Comparison of ENCODE assay signal across 8 mouse cellular contexts in genomic region chr5:73293458-73293827, GRCm38 (mm10). TPM values are rescaled to one million over a fixed set of nuclear protein-coding genes. Genes with fewer than 3 reads are reported as not detected.
DNase-seq lines count a peak whose midpoint lies in the region; ATAC-seq and TF ChIP-seq lines count a peak whose summit lies in the region.

No protein-coding gene starts in this region.

- H3K79me2 ChIP-seq in heart, adult 2 months (replicated peaks; ENCODE audit: control insufficient read depth, insufficient read depth, low read length): no peaks in the 10 kb centered on the region; the same call in 1 of the 2 replicates

- H3K36me3 ChIP-seq in heart, adult 2 months (ENCODE audit: control insufficient read depth, insufficient read depth, low read length): peaks cover 12% of the 10 kb centered on the region
- peaks cover 20% of the 10 kb centered on the region for H3K36me3 ChIP-seq in forebrain, embryonic 15.5 days
- H3K36me3 ChIP-seq in liver, embryonic 15.5 days (replicated peaks): peaks cover 27% of the 10 kb centered on the region

- H3K4me1 ChIP-seq in heart, adult 2 months (ENCODE audit: control insufficient read depth, insufficient read depth, low read length): peaks cover 2% of the 10 kb centered on the region
- H3K4me1 ChIP-seq in forebrain, embryonic 15.5 days: peaks cover 30% of the 10 kb centered on the region
- H3K4me1 ChIP-seq in liver, embryonic 15.5 days (replicated peaks): peaks cover 32% of the 10 kb centered on the region

- H3K4me2 ChIP-seq in forebrain, embryonic 15.5 days (replicated peaks): peak overlapping the region; percentile 56
- H3K4me2 ChIP-seq in liver, embryonic 15.5 days: peak overlapping the region; percentile 75

- 5% methylated on average over 8 of the region's 8 CpGs for WGBS in heart, adult 2 months
- 11% methylated on average over 8 of the region's 8 CpGs for WGBS in forebrain, embryonic 15.5 days
- 3% methylated on average over 8 of the region's 8 CpGs for WGBS in liver, embryonic 15.5 days (ENCODE audit: insufficient replicate concordance)

- no peaks in the 10 kb centered on the region for H3K27me3 ChIP-seq in heart, adult 2 months (ENCODE audit: control insufficient read depth, insufficient read depth, low read length)
- no peaks in the 10 kb centered on the region for H3K27me3 ChIP-seq in forebrain, embryonic 15.5 days
- no peaks in the 10 kb centered on the region for H3K27me3 ChIP-seq in liver, embryonic 15.5 days

- no peak for TF ChIP-seq CTCF in heart, adult 2 months (IDR thresholded peaks at IDR 0.05)

- intact Hi-C loops in heart, adult 2 months (cut with DNase I): loop anchor here (10.0 kb wide), 1 partner anchor 201 kb away; no protein-coding TSS in a partner anchor
- intact Hi-C loops in heart, postnatal 10 days (cut with DNase I): loop anchor here (2.0 kb wide), 1 partner anchor 37 kb away; the partner anchor contains the start of gene Fryl

- TF ChIP-seq POLR2A in heart, adult 2 months (IDR thresholded peaks at IDR 0.05; ENCODE audit: insufficient read depth, low read depth, low read length): no peak

- H3K4me3 ChIP-seq in heart, adult 2 months: peak overlapping the region; percentile 76
- H3K4me3 ChIP-seq in forebrain, embryonic 15.5 days: peak overlapping the region; percentile 61
- H3K4me3 ChIP-seq in liver, embryonic 15.5 days (replicated peaks): peak overlapping the region; percentile 96

- H3K9ac ChIP-seq in heart, adult 2 months (ENCODE audit: low read depth, low read length): peak overlapping the region; percentile 55; the same call in 1 of the 2 replicates
- H3K9ac ChIP-seq in forebrain, embryonic 15.5 days (replicated peaks): peak overlapping the region; percentile 80
- peak overlapping the region; percentile 91 for H3K9ac ChIP-seq in liver, embryonic 15.5 days

- peak overlapping the region; percentile 98 for H3K27ac ChIP-seq in heart, adult 2 months
- H3K27ac ChIP-seq in forebrain, embryonic 15.5 days (replicated peaks): peak overlapping the region; percentile 84; the same call in 1 of the 2 replicates
- H3K27ac ChIP-seq in liver, embryonic 15.5 days (replicated peaks): peak overlapping the region; percentile 95

- no peak for ATAC-seq in forebrain, embryonic 15.5 days (replicated peaks)
- no peak for ATAC-seq in liver, embryonic 15.5 days (ENCODE audit: insufficient read depth)
- ATAC-seq in monocyte, adult 5-6 weeks (replicated peaks; ENCODE audit: insufficient number of reproducible peaks, low FRiP score, low TSS enrichment, poor library complexity, severe bottlenecking): no peak

- no peaks in the 10 kb centered on the region for H3K9me3 ChIP-seq in forebrain, embryonic 15.5 days
- no peaks in the 10 kb centered on the region for H3K9me3 ChIP-seq in liver, embryonic 15.5 days (replicated peaks)

- no peak for DNase-seq in heart, adult 2 months
- DNase-seq in heart, postnatal 10 days: no peak
- peak; percentile 52 for DNase-seq in CD4-positive helper T cell, adult 2 months (ENCODE audit: low read depth, low spot score)
- no peak for DNase-seq in MN1 (ENCODE audit: low spot score)
- no peak for DNase-seq in cerebellum, postnatal 10 days

- TF ChIP-seq EP300 in heart, adult 2 months (IDR thresholded peaks at IDR 0.05; ENCODE audit: insufficient read depth, low read depth, low read length): no peak

RNA-seq across cellular contexts. Expression of gene Ociad1, which starts 0.9 kb away (rescaled TPM):
- total RNA-seq in heart, adult 2 months (2021): 100 to 1,000 TPM; 232 to 249 TPM
- polyA plus RNA-seq in heart, adult 2 months (2012; rRNA removed): 83.4 and 133 TPM in 2 replicates
- total RNA-seq in heart, postnatal 10 days (2021): 100 to 1,000 TPM; 264 TPM
- 267 and 268 TPM in 2 replicates for polyA plus RNA-seq in forebrain, embryonic 15.5 days (2015; fragmentation: Nextera tagmentation; extraction: Ambion mirVana)
- 115 and 117 TPM in 2 replicates for polyA plus RNA-seq in liver, embryonic 15.5 days (2015; fragmentation: Nextera tagmentation; extraction: Ambion mirVana)
- total RNA-seq in monocyte, adult 5-6 weeks (2017): 252 to 293 TPM (median 259 TPM) in 3 replicates

RNA-seq across cellular contexts. Expression of gene Fryl, which starts 37.0 kb away (rescaled TPM):
- 10 to 100 TPM; 32.9 to 40.7 TPM for total RNA-seq in heart, adult 2 months (2021)
- 25.9 and 27.4 TPM in 2 replicates for polyA plus RNA-seq in heart, adult 2 months (2012; rRNA removed)
- total RNA-seq in heart, postnatal 10 days (2021): 10 to 100 TPM; 47.4 to 51.3 TPM
- 48.3 and 51.5 TPM in 2 replicates for polyA plus RNA-seq in forebrain, embryonic 15.5 days (2015; fragmentation: Nextera tagmentation; extraction: Ambion mirVana)
- 46.2 and 47.2 TPM in 2 replicates for polyA plus RNA-seq in liver, embryonic 15.5 days (2015; fragmentation: Nextera tagmentation; extraction: Ambion mirVana)
- total RNA-seq in monocyte, adult 5-6 weeks (2017): 123 to 248 TPM (median 154 TPM) in 3 replicates

RNA-seq across cellular contexts. Expression of gene Ociad2, which starts 47.4 kb away (rescaled TPM):
- 10 to 100 TPM in 1 of 2 experiments, 1 to 10 TPM in 1; 9.0 to 10.5 TPM for total RNA-seq in heart, adult 2 months (2021)
- 1.6 and 4.8 TPM in 2 replicates for polyA plus RNA-seq in heart, adult 2 months (2012; rRNA removed)
- 1 to 10 TPM; 8.5 to 9.6 TPM for total RNA-seq in heart, postnatal 10 days (2021)
- 21.1 and 22.2 TPM in 2 replicates for polyA plus RNA-seq in forebrain, embryonic 15.5 days (2015; fragmentation: Nextera tagmentation; extraction: Ambion mirVana)
- 3.9 and 5.9 TPM in 2 replicates for polyA plus RNA-seq in liver, embryonic 15.5 days (2015; fragmentation: Nextera tagmentation; extraction: Ambion mirVana)
- total RNA-seq in monocyte, adult 5-6 weeks (2017): 0.68 TPM in 1 of 3 replicates, not detected in the others
